7 mouse cellular contexts compared by ENCODE assay signal in the genomic region with DNA sequence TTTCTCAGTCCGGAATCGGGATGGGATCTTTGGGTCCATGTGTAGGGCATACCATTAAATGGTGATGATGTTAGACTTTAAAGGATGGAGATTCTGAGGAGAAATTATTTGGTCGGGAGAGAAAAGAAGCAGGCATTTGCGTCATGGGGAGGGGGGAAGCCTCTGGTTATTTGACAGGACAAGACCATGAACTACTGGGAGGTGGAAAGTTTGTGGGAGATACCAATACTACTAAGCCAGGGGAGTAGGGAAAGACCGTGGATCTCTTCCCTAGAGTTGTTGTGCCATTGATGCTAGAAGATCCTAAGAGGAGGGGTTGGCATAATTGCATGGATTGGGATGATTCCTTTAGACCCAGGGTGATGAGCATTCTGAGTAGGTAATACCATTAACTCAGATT. TPM values are rescaled to one million over a fixed set of nuclear protein-coding genes. Genes with fewer than 3 reads are reported as not detected.
A peak's percentile ranks its signal among the peaks of the same experiment; 100 is the strongest.
DNase-seq lines count a peak whose midpoint lies in the region; ATAC-seq and TF ChIP-seq lines count a peak whose summit lies in the region.

No protein-coding gene starts in this region.

- no peaks in the 10 kb centered on the region for H3K36me3 ChIP-seq in lung, postnatal 0 days (ENCODE audit: insufficient read depth, low read length)
- H3K36me3 ChIP-seq in embryonic facial prominence, embryonic 11.5 days (replicated peaks; ENCODE audit: control insufficient read depth, insufficient read depth, low read depth, low read length): no peaks in the 10 kb centered on the region
- H3K36me3 ChIP-seq in intestine, embryonic 15.5 days: no peaks in the 10 kb centered on the region
- H3K36me3 ChIP-seq in small intestine, adult 2 months (ENCODE audit: control insufficient read depth, insufficient read depth, low read length): peaks cover 6% of the 10 kb centered on the region; the same call in 1 of the 2 replicates

- WGBS in lung, postnatal 0 days: 18% methylated on average over 5 of the region's 5 CpGs
- 31% methylated on average over 5 of the region's 5 CpGs for WGBS in embryonic facial prominence, embryonic 11.5 days
- WGBS in intestine, embryonic 15.5 days: 27% methylated on average over 5 of the region's 5 CpGs
- 16% methylated on average over 5 of the region's 5 CpGs for WGBS in small intestine, adult 2 months

- H3K4me2 ChIP-seq in lung, postnatal 0 days (replicated peaks; ENCODE audit: low read depth, low read length): peak overlapping the region; percentile 47
- peak overlapping the region; percentile 54 for H3K4me2 ChIP-seq in embryonic facial prominence, embryonic 11.5 days (ENCODE audit: low read depth, low read length)
- H3K4me2 ChIP-seq in intestine, embryonic 15.5 days (replicated peaks): peak overlapping the region; percentile 51

- no peak for TF ChIP-seq CTCF in lung, postnatal 0 days (IDR thresholded peaks at IDR 0.05)
- TF ChIP-seq CTCF in small intestine, adult 2 months (IDR thresholded peaks at IDR 0.05; ENCODE audit: extremely low read depth, insufficient read length, insufficient replicate concordance, low read depth, low read length): no peak

- no peak overlapping the region for H3K27ac ChIP-seq in lung, postnatal 0 days (ENCODE audit: low read length)
- H3K27ac ChIP-seq in embryonic facial prominence, embryonic 11.5 days (replicated peaks; ENCODE audit: low read depth, low read length): no peak overlapping the region
- H3K27ac ChIP-seq in intestine, embryonic 15.5 days: no peak overlapping the region
- no peak overlapping the region for H3K27ac ChIP-seq in small intestine, adult 2 months (ENCODE audit: insufficient read depth, low read depth, low read length)

- no peaks in the 10 kb centered on the region for H3K9me3 ChIP-seq in lung, postnatal 0 days (ENCODE audit: low read length)
- H3K9me3 ChIP-seq in embryonic facial prominence, embryonic 11.5 days (replicated peaks; ENCODE audit: control insufficient read depth, low read length): no peaks in the 10 kb centered on the region
- no peaks in the 10 kb centered on the region for H3K9me3 ChIP-seq in intestine, embryonic 15.5 days

- no peak for TF ChIP-seq POLR2A in small intestine, adult 2 months (IDR thresholded peaks at IDR 0.05; ENCODE audit: low read depth, low read length)

- no peak for DNase-seq in lung, postnatal 0 days (ENCODE audit: low spot score)
- no peak for DNase-seq in lung, postnatal 25 days (ENCODE audit: low spot score)
- no peak for DNase-seq in embryonic facial prominence, embryonic 11.5 days (ENCODE audit: low spot score)
- no peak for DNase-seq in gastrocnemius, postnatal 10 days
- DNase-seq in thymus, postnatal 36 days: no peak

- no peaks in the 10 kb centered on the region; the same call in 1 of the 2 replicates for H3K4me1 ChIP-seq in lung, postnatal 0 days (ENCODE audit: insufficient read depth, low read depth, low read length)
- H3K4me1 ChIP-seq in embryonic facial prominence, embryonic 11.5 days (ENCODE audit: control insufficient read depth, insufficient read depth, low read length): no peaks in the 10 kb centered on the region
- H3K4me1 ChIP-seq in intestine, embryonic 15.5 days (replicated peaks): no peaks in the 10 kb centered on the region
- no peaks in the 10 kb centered on the region for H3K4me1 ChIP-seq in small intestine, adult 2 months (ENCODE audit: control insufficient read depth, insufficient read depth, insufficient read length, low read length)

- 0 out of 2 replicates have a peak overlapping the region, but pooled peaks have one; percentile 34 for H3K9ac ChIP-seq in lung, postnatal 0 days (replicated peaks; ENCODE audit: low read depth)
- peak overlapping the region; percentile 55 for H3K9ac ChIP-seq in embryonic facial prominence, embryonic 11.5 days (replicated peaks; ENCODE audit: low read length)
- H3K9ac ChIP-seq in intestine, embryonic 15.5 days: peak overlapping the region; percentile 49; the same call in 1 of the 2 replicates

- ATAC-seq in lung, postnatal 0 days: no peak
- no peak for ATAC-seq in embryonic facial prominence, embryonic 11.5 days (replicated peaks; ENCODE audit: insufficient number of reproducible peaks, low FRiP score, low TSS enrichment, low read depth)
- 0 out of 2 replicates have a peak, but pooled peaks have one; percentile 24 for ATAC-seq in intestine, embryonic 15.5 days

- no peak for TF ChIP-seq EP300 in lung, postnatal 0 days (IDR thresholded peaks at IDR 0.05)

- H3K27me3 ChIP-seq in lung, postnatal 0 days (replicated peaks; ENCODE audit: insufficient read depth, low read length): no peaks in the 10 kb centered on the region
- no peaks in the 10 kb centered on the region for H3K27me3 ChIP-seq in embryonic facial prominence, embryonic 11.5 days (ENCODE audit: control insufficient read depth, insufficient read depth, low read length)
- no peaks in the 10 kb centered on the region for H3K27me3 ChIP-seq in intestine, embryonic 15.5 days (replicated peaks)
- no peaks in the 10 kb centered on the region for H3K27me3 ChIP-seq in small intestine, adult 2 months (ENCODE audit: control insufficient read depth, insufficient read depth, low read length)

- peak overlapping the region; percentile 45 for H3K4me3 ChIP-seq in lung, postnatal 0 days (ENCODE audit: low read depth, low read length)
- H3K4me3 ChIP-seq in embryonic facial prominence, embryonic 11.5 days (ENCODE audit: low read depth, low read length): peak overlapping the region; percentile 49
- H3K4me3 ChIP-seq in intestine, embryonic 15.5 days (replicated peaks): peak overlapping the region; percentile 54
- peak overlapping the region; percentile 81 for H3K4me3 ChIP-seq in small intestine, adult 2 months (ENCODE audit: low read depth, low read length)

RNA-seq across cellular contexts. Expression of gene Gripap1, which starts 0.7 kb away (rescaled TPM):
- 22.1 and 25.6 TPM in 2 replicates for polyA plus RNA-seq in lung, postnatal 0 days (2015; fragmentation: Nextera tagmentation; extraction: Ambion mirVana)
- 35.6 and 35.9 TPM in 2 replicates for polyA plus RNA-seq in embryonic facial prominence, embryonic 11.5 days (2014; fragmentation: Nextera tagmentation; extraction: Ambion mirVana)
- 35.4 and 35.5 TPM in 2 replicates for polyA plus RNA-seq in intestine, embryonic 15.5 days (2015; fragmentation: Nextera tagmentation; extraction: Ambion mirVana)
- polyA plus RNA-seq in small intestine, adult 2 months (2012; rRNA removed): 13.0 and 23.2 TPM in 2 replicates
- total RNA-seq in gastrocnemius, postnatal 10 days (2021): 10 to 100 TPM; 15.3 to 22.7 TPM

RNA-seq across cellular contexts. Expression of gene Tfe3, which starts 27.9 kb away (rescaled TPM):
- 22.0 and 27.6 TPM in 2 replicates for polyA plus RNA-seq in lung, postnatal 0 days (2015; fragmentation: Nextera tagmentation; extraction: Ambion mirVana)
- polyA plus RNA-seq in embryonic facial prominence, embryonic 11.5 days (2014; fragmentation: Nextera tagmentation; extraction: Ambion mirVana): 16.2 and 16.5 TPM in 2 replicates
- polyA plus RNA-seq in intestine, embryonic 15.5 days (2015; fragmentation: Nextera tagmentation; extraction: Ambion mirVana): 23.0 and 23.9 TPM in 2 replicates
- polyA plus RNA-seq in small intestine, adult 2 months (2012; rRNA removed): 19.5 and 23.0 TPM in 2 replicates
- 10 to 100 TPM; 10.5 to 16.7 TPM for total RNA-seq in gastrocnemius, postnatal 10 days (2021)

RNA-seq across cellular contexts. Expression of gene Kcnd1, which starts 31.8 kb away (rescaled TPM):
- 0.30 and 0.41 TPM in 2 replicates for polyA plus RNA-seq in lung, postnatal 0 days (2015; fragmentation: Nextera tagmentation; extraction: Ambion mirVana)
- 0.86 and 1.2 TPM in 2 replicates for polyA plus RNA-seq in embryonic facial prominence, embryonic 11.5 days (2014; fragmentation: Nextera tagmentation; extraction: Ambion mirVana)
- 1.5 and 2.1 TPM in 2 replicates for polyA plus RNA-seq in intestine, embryonic 15.5 days (2015; fragmentation: Nextera tagmentation; extraction: Ambion mirVana)
- polyA plus RNA-seq in small intestine, adult 2 months (2012; rRNA removed): 0.72 and 1.3 TPM in 2 replicates
- total RNA-seq in gastrocnemius, postnatal 10 days (2021): 1 to 10 TPM; 1.2 to 1.3 TPM

RNA-seq across cellular contexts. Expression of gene Ccdc120, which starts 39.6 kb away (rescaled TPM):
- polyA plus RNA-seq in lung, postnatal 0 days (2015; fragmentation: Nextera tagmentation; extraction: Ambion mirVana): 26.4 and 28.2 TPM in 2 replicates
- polyA plus RNA-seq in embryonic facial prominence, embryonic 11.5 days (2014; fragmentation: Nextera tagmentation; extraction: Ambion mirVana): 14.5 and 20.2 TPM in 2 replicates
- 12.4 TPM in 2 replicates for polyA plus RNA-seq in intestine, embryonic 15.5 days (2015; fragmentation: Nextera tagmentation; extraction: Ambion mirVana)
- polyA plus RNA-seq in small intestine, adult 2 months (2012; rRNA removed): 16.3 and 65.1 TPM in 2 replicates
- 1 to 10 TPM; 1.0 to 1.5 TPM for total RNA-seq in gastrocnemius, postnatal 10 days (2021)

RNA-seq across cellular contexts. Expression of gene Otud5, which starts 50.9 kb away (rescaled TPM):
- 29.0 and 30.3 TPM in 2 replicates for polyA plus RNA-seq in lung, postnatal 0 days (2015; fragmentation: Nextera tagmentation; extraction: Ambion mirVana)
- 36.4 and 37.1 TPM in 2 replicates for polyA plus RNA-seq in embryonic facial prominence, embryonic 11.5 days (2014; fragmentation: Nextera tagmentation; extraction: Ambion mirVana)
- 37.6 and 37.7 TPM in 2 replicates for polyA plus RNA-seq in intestine, embryonic 15.5 days (2015; fragmentation: Nextera tagmentation; extraction: Ambion mirVana)
- polyA plus RNA-seq in small intestine, adult 2 months (2012; rRNA removed): 22.0 and 45.8 TPM in 2 replicates
- 10 to 100 TPM; 21.3 to 27.8 TPM for total RNA-seq in gastrocnemius, postnatal 10 days (2021)
